Mouse (Mus musculus): ENCODE measurements around the gene Srsf7.

Gene Srsf7

DNA sequence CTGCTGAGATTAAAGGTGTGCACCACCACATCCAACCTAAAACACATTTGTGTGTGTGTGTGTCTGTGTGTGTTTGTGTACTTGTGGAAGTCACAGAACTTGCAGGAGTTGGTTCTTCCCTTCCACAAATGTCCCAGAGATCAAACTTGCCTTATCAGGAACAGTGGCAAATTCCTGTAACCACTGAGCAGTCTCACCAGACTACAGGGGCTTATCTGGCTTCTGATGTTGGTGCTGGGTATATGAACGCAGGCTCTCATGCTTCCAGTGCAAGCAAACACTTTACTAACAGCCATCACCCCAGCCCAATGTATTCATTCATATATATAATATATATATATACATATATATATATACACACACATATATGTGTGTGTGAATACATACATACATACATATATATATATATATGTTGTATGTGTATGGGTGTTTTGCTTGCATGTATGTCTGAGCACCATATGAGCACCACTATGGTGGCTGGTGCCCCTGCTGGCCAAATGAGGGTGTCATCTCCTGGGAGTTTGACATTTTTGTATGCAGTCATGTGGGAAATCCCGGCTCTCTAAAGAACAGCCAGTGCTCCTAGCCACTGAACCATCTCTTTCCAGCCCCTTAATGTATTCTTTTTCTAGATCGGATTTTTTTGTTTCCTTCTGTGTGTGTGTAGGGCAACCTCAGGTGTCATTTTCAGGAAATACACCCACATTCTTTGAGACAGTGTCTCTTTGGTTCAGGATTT lies 15.0 kb upstream of the Srsf7 start:
- ChIA-PET CTCF (interaction anchor here in 1 of 4 experiments (1.3 kb wide), 1 partner anchor 17 kb away, joined by 3 read pairs; no protein-coding TSS in a partner anchor), POLR2A (interaction anchor here (0.6 to 5.8 kb wide), 11 partner anchors 13 to 581 kb away, joined by 3 to 146 read pairs (median 27); partner anchors contain the start of genes Srsf7 (in 3 of the 4) and Ttc39d (in 3 of the 4))

DNA sequence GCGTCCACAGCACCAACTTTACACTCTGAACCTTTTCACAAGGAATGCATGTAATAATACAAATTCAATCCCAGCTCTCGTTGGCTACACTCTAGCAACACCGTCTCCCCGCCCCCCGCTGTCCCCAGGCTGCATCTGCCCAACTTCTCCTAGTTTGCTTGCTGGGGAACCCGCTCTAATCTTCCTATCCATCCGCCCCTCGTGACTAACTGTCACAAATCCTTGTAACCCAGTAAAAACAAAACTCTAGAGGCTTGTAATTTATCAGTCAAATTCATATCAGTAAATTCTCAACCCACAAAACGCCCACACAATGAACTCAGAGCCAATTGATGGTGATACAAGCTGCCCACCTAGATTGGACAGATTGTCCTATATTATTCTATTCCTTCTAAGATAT lies 14.1 kb upstream of the Srsf7 start:
- ChIA-PET CTCF (interaction anchor here in 1 of 4 experiments (1.3 kb wide), 1 partner anchor 17 kb away, joined by 3 read pairs; no protein-coding TSS in a partner anchor), POLR2A (interaction anchor here (0.5 to 6.9 kb wide), 8 partner anchors 9 to 34 kb away, joined by 3 to 63 read pairs (median 5); partner anchors contain the start of genes Srsf7 (in 3 of the 4) and Ttc39d (in 3 of the 4))

DNA sequence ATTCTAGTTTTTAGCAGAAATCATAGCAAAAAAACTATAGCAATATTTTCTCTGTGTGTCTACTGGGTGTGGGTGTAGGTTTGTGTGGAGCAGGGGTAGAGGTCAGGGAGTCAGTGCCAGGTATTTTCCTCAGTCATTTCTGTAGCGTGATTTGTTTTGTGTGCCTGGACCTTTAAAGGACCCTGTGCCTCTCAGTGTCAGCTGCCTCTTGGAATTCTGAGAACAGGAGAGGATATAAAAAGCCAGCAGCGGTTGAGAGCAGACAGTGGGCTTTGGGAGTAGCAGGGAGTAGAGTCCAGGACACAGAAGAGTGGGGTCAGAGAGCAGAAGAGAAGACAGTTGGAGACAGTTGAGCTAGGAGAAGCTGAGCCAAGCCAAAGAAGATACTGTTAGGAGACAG lies 13.0 kb upstream of the Srsf7 start:
- CTCF ChIA-PET, result no interaction called here
- POLR2A ChIA-PET, result interaction anchor here in 3 of 4 experiments (0.5 to 6.9 kb wide), 8 partner anchors 10 to 685 kb away, joined by 3 to 63 read pairs (median 3); partner anchors contain the start of genes Srsf7 (in 3 of the 3) and Ttc39d (in 3 of the 3)

DNA sequence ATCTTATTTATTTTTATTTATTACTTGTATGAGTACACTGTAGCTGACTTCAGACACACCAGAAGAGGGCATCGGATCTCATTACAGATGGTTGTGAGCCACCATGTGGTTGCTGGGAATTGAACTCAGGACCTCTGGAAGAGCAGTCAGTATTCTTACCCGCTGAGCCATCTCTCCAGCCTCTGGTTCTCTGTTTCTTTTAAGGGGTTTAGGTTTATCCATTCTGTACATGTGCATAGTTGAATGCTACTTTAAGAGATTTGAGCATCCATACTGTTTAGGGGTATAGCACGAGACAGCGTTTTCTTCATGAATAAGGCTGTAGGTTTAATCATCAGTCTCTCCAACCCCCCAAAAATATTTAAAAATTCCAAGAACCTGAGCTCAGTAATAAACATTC lies 6.9 kb upstream of the Srsf7 start:
- POLR2A ChIA-PET, result interaction anchor here in 1 of 4 experiments (2.5 kb wide), 1 partner anchor 14 kb away, joined by 7 read pairs; no protein-coding TSS in a partner anchor

DNA sequence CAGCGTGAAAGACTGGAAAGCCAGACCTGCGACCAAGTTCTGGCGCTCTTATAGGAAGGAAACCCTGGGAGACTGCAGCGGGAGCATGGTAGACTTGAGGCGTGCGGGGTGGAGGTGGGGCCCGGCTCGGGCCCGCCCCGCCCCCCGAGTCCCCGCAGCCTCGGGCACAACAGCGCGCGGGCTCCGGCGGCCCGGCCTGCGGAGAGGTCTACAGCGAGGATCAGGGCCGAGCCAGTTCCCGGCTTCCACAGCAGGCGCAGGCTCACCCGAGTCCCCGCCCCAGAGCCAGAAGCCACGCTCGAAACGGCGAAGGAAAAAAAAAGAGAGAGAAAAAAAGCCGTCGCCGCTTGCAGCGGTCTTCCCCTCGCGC lies 821 bp downstream of the Srsf7 start:
- ChIA-PET POLR2A (interaction anchor here (0.7 to 10.7 kb wide), 70 partner anchors 9 to 580 kb away, joined by 3 to 146 read pairs (median 8); partner anchors contain the start of genes Gemin6 (in 3 of the 4), Morn2 (in 3 of the 4), Dhx57 (in 2 of the 4) and Atl2 (in 1 of the 4)), CTCF (no interaction called here)

More for the DNA sequence above, 6.9 kb upstream of the Srsf7 start:
- CTCF ChIA-PET, result interaction anchor here in 1 of 4 experiments (0.5 to 0.7 kb wide), 2 partner anchors 8 to 144 kb away, joined by 3 read pairs; no protein-coding TSS in a partner anchor

DNA sequence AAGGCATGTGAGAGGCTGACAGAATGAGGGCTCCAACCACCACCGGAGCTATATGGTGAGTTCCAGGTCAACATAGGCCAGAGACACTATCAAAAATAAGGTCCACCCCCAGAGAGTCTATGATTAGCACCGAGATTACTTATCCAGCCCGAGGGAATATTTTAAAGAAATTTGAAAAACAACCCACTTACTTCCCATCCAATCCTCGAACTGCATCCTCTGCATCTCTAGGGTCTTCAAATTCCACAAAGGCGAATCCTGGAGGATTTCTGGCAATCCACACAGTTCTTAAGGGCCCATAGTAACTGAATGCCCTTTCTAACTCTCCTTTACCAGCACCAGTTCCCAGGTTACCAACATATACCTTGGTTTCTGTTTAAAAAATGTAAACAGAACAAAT lies 1.4 kb downstream of the Srsf7 start:
- CTCF ChIA-PET, result interaction anchor here in 1 of 4 experiments (0.6 to 1.0 kb wide), 2 partner anchors 9 to 353 kb away, joined by 3 read pairs; no protein-coding TSS in a partner anchor
- POLR2A ChIA-PET, result interaction anchor here (0.7 to 10.7 kb wide), 47 partner anchors 9 to 544 kb away, joined by 3 to 146 read pairs (median 12); partner anchors contain the start of genes Gemin6 (in 3 of the 4), Morn2 (in 2 of the 4), Dhx57 (in 1 of the 4) and Gm10190 (in 1 of the 4)

DNA sequence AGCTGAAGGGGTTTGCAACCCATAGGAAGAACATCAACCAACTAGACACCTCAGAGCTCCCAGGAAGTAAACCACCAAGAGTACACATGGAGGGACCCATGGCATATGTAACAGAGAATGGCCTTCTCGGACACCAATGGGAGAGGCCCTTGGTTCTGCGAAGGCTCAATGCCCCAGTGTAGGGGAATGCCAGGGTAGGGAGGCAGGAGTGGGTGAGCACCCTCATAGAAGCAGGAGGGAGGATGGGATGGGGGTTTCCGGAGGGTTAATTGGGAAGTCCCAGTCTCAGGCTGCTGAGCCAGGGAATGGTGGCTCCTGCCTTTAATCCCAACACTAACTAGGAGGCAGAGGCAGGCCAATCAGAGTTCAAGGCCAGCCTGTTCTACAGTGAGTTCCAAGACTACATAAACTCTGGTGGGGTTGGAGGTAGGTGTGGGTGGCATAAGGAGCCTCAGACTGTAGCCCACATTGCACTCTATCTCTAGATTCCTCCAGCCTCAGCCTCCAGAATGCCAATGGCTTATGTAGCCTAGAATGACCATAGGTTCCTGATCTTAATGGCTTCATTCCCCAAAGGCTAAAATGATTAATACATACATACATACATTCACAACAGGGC lies 7.8 kb downstream of the Srsf7 start:
- POLR2A ChIA-PET, result interaction anchor here in 3 of 4 experiments (0.6 to 6.8 kb wide), 31 partner anchors 7 to 1286 kb away, joined by 3 to 91 read pairs (median 4); partner anchors contain the start of genes Srsf7 (in 3 of the 3), Ttc39d (in 3 of the 3), Gemin6 (in 2 of the 3) and Dhx57 (in 1 of the 3)

DNA sequence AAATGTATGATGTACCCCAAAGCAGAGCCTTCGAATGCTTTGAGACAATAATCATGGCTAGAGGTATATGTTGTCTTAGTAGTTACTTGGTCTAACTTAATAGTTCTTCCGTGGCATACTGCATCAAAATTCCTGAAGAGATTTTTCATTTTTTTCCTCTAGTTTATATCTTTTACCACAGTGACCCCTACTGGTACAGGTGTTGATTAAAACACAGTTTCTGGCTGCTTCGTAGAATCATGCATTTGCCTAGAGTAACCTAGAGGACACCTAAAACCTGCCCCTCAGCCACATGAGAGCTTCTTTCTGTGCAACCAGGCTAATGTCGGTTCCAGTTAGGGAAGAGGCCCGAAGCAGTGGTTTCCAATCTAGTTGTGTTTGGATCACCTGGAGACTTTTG lies 14.0 kb downstream of the Srsf7 start:
- ChIA-PET POLR2A (interaction anchor here in 3 of 4 experiments (0.6 to 6.8 kb wide), 9 partner anchors 9 to 175 kb away, joined by 3 to 91 read pairs (median 4); partner anchors contain the start of genes Srsf7 (in 3 of the 3), Ttc39d (in 3 of the 3) and Gemin6 (in 1 of the 3)), CTCF (interaction anchor here in 3 of 4 experiments (0.6 to 1.7 kb wide), 5 partner anchors 145 to 183 kb away, joined by 3 to 6 read pairs (median 5); no protein-coding TSS in a partner anchor)

More for the DNA sequence above, 7.8 kb downstream of the Srsf7 start:
- CTCF ChIA-PET, result no interaction called here

DNA sequence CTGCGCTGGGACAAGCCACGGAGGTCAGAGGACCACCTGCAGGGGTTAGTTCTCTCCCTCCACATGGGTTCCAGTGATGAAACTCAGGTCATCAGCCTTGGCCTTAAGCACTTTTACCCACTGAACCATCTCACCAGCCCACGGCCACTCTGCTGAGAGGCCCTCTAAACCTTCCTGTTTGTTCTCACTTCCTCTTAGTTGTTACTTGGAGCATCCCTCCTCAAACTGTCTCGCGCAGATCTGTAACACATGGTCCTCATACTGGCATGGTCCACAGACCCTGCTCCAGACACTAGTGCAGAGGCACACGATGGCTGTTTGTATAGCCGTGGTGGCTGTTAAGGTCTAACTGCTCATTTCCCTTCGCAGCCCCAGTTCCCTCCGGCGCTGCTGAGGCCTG lies 23.5 kb downstream of the Srsf7 start:
- CTCF ChIA-PET, result interaction anchor here in 1 of 4 experiments (0.6 to 1.3 kb wide), 2 partner anchors 135 to 272 kb away, joined by 3 to 4 read pairs; no protein-coding TSS in a partner anchor

DNA sequence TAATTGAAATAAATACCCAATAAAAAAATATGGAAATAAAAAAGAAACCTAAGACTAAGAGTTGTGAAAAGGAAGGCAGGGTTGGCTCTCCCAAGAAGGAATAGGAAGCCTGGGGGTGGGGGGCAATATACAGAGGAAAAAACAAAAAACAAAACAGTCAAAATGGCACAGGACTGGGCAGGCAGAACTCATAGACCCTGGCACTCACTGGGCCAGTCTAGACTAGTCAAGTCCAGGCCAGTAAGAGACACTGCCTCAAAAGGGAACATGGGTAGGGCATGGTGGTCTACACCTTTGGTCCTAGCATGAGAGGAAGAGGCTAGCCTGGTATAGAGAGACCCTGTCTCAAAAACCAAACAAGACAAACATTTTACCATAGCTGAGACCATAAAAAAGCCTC lies 26.6 kb downstream of the Srsf7 start:
- ChIA-PET CTCF (interaction anchor here in 3 of 4 experiments (0.6 to 1.7 kb wide), 12 partner anchors 11 to 1244 kb away, joined by 3 to 20 read pairs (median 6); partner anchors contain the start of gene Cebpz (in 1 of the 3)), POLR2A (interaction anchor here in 3 of 4 experiments (0.6 to 4.0 kb wide), 9 partner anchors 20 to 163 kb away, joined by 3 to 14 read pairs (median 4); partner anchors contain the start of genes Srsf7 (in 2 of the 3) and Ttc39d (in 2 of the 3))

More for the DNA sequence above, 23.5 kb downstream of the Srsf7 start:
- POLR2A ChIA-PET, result interaction anchor here (0.8 to 2.0 kb wide), 8 partner anchors 10 to 163 kb away, joined by 3 to 11 read pairs (median 3); partner anchors contain the start of genes Srsf7 (in 2 of the 4) and Ttc39d (in 2 of the 4)

DNA sequence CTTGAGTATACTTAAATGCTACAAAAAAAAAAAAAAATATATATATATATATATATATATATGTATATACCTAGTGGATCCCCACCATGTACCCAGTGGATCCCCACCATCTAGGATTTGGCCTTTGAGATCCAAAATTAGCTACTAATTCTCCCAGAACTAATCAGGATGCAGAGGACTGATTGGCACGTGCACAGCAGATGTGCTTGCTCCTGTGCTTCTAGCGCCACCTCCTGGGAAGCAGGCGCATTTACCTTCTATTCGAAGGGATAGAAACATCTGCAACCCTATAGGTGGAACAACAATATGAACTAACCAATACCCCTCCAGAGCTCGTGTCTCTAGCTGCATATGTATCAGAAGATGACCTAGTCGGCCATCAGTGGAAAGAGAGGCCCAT lies 27.1 kb downstream of the Srsf7 start:
- CTCF ChIA-PET, result interaction anchor here (0.5 to 1.7 kb wide), 27 partner anchors 10 to 1243 kb away, joined by 3 to 20 read pairs (median 3); partner anchors contain the start of gene Cebpz (in 1 of the 4)
- POLR2A ChIA-PET, result interaction anchor here (0.6 to 4.0 kb wide), 16 partner anchors 10 to 162 kb away, joined by 3 to 14 read pairs (median 4); partner anchors contain the start of genes Srsf7 (in 2 of the 4) and Ttc39d (in 2 of the 4)

DNA sequence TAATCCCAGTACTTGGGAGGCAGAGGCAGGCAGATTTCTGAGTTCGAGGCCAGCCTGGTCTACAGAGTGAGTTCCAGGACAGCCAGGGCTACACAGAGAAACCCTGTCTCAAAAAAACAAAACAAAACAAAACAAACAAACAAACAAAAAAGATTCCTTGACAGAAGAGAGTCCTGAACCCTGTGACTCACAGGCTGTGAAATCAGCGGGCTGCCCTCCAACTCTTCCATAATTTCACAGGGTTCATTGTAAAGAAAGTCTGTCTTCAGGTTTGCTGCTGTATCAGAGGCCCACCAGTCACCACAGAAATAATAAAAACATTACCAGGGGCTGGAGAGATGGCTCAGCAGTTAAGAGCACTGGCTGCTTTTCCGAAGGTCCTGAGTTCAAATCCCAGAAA lies 28.3 kb downstream of the Srsf7 start:
- ChIA-PET CTCF (interaction anchor here in 1 of 4 experiments (1.6 kb wide), 1 partner anchor 129 kb away, joined by 20 read pairs; no protein-coding TSS in a partner anchor), POLR2A (interaction anchor here in 1 of 4 experiments (1.1 kb wide), 1 partner anchor 126 kb away, joined by 6 read pairs; no protein-coding TSS in a partner anchor)

DNA sequence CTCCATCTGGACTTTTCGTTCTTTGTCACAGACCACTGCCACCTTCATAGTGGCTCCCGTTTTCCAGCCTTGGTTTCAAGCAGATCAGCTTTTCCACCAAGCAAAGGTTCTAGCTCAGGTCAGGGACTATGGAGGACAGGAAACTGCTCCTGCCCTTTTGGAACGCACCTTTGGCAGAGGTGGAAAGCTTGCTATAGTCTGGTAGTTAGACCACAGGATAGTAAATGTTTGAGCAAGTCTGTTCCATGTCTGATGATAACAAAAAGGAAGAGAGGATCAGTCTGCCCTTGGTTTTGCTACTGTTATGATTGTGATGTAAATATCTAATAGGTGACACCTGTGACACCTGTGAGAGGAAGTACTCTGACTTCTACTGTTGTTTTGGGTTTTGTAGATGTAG lies 31.1 kb downstream of the Srsf7 start:
- ChIA-PET POLR2A (interaction anchor here in 3 of 4 experiments (0.6 to 3.2 kb wide), 20 partner anchors 8 to 199 kb away, joined by 3 to 19 read pairs (median 4); partner anchors contain the start of genes Srsf7 (in 3 of the 3), Ttc39d (in 3 of the 3), Galm (in 1 of the 3) and Hnrnpll (in 1 of the 3)), CTCF (interaction anchor here in 1 of 4 experiments (1.3 kb wide), 1 partner anchor 128 kb away, joined by 6 read pairs; no protein-coding TSS in a partner anchor)

DNA sequence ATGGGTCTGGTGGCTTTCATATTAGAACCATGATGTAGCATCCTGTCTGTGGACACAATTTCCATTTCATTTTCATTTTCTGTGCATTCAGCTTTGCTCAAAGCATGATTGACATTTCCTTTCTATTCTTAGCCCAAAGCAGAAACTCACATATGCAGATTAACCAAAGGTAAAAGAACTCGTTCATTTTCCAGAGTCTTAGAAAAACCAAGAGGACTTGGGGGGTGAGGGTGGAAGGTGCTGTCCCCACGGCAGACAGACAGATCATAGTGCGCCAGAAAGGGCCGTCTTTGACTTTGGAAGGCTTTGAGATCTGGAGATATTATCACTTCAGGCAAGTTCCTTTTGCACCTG lies 31.7 kb downstream of the Srsf7 start:
- CTCF ChIA-PET, result interaction anchor here in 2 of 4 experiments (1.0 to 1.3 kb wide), 2 partner anchors 127 to 158 kb away, joined by 3 to 6 read pairs; no protein-coding TSS in a partner anchor
- POLR2A ChIA-PET, result interaction anchor here in 3 of 4 experiments (0.6 to 3.2 kb wide), 41 partner anchors 7 to 379 kb away, joined by 3 to 19 read pairs (median 4); partner anchors contain the start of genes Srsf7 (in 3 of the 3), Ttc39d (in 3 of the 3), Galm (in 2 of the 3) and Hnrnpll (in 2 of the 3)

DNA sequence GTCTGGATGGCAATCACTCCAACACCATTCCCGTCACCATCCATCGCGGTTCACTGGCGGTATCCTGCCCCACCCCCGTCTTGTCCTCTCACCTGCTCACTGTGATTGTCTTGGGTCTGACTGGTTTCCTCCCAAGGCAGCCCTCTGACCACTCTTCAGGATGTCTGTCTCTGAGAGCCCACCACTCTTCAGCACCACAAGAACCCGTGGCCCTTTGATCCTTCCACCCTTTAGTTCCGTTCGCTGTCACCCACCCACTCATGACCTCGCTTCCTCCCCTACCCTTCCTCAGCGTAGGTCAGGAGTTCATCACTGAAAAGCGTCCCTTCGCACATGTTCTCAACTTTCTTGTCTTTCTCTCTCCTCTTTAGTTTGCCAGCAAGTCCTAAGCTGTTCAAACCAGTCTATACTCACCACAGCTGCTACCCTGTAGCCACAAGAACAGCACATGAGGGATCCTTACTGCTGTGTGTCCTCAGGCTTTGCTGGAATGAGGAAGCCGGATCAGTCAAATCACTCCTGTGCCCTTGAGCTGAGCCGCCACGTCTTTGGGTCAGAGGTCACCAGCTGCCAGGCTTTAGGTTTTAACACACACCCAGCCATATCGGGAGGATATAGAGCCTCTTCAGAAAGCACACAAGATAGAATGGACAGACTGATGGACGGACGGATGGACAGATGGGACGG lies 32.3 kb downstream of the Srsf7 start:
- ChIA-PET POLR2A (interaction anchor here in 3 of 4 experiments (0.6 to 3.2 kb wide), 44 partner anchors 8 to 379 kb away, joined by 3 to 19 read pairs (median 4); partner anchors contain the start of genes Srsf7 (in 3 of the 3), Ttc39d (in 3 of the 3), Galm (in 2 of the 3) and Gemin6 (in 1 of the 3)), CTCF (interaction anchor here in 3 of 4 experiments (0.6 to 1.3 kb wide), 3 partner anchors 127 to 176 kb away, joined by 3 to 6 read pairs (median 4); no protein-coding TSS in a partner anchor)

DNA sequence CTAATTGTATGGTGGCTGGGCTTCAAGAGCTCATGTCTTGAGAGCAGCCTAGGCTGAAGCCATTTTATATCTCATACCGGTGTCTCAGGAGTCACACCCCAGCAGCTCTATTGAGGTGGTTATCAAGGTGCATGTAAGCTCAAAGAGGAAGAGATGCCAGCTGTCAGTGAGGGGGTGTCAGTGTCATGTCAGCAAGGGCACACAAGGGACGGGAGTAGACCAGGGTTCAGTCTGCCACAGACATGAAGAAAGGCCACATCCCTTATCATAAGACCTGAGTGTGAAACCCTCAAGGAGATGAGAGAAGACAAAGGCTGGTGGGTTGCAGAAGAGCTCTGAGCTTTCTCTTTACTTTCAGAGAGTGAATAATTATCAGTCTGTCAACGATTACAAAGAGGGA lies 33.0 kb downstream of the Srsf7 start:
- ChIA-PET CTCF (interaction anchor here in 3 of 4 experiments (0.5 to 1.2 kb wide), 5 partner anchors 126 to 594 kb away, joined by 3 to 5 read pairs (median 3); no protein-coding TSS in a partner anchor), POLR2A (interaction anchor here (0.6 to 3.2 kb wide), 32 partner anchors 8 to 198 kb away, joined by 3 to 19 read pairs (median 5); partner anchors contain the start of genes Srsf7 (in 4 of the 4), Ttc39d (in 4 of the 4), Gemin6 (in 2 of the 4) and Galm (in 1 of the 4))

Data from embryonic stem cell, embryonic (primary cell).